Mouse (Mus musculus): Measurements from ENCODE around the gene 4931422A03Rik. TPM values are rescaled to one million over a fixed set of nuclear protein-coding genes. Genes with fewer than 3 reads are reported as not detected.
"Not testable (repeated sequence)": the region's sequence is repeated elsewhere in the genome, so short reads cannot be mapped to it uniquely, and the experiment has no call there.

The 4931422A03Rik gene
- polyA plus RNA-seq, 1 experiment from 2014 or later = 3.1 TPM

- Histone ChIP-seq H3K9ac (no peak overlapping the region), H3K27me3 (replicated peaks) (no peaks in the 10 kb centered on the region), H3K9me3 (no peaks in the 10 kb centered on the region), H3K36me3 (no peaks in the 10 kb centered on the region), H3K4me1 (peaks cover 9% of the 10 kb centered on the region; the same call in 1 of the 2 replicates), H3K4me2 (no peak overlapping the region), H3K4me3 (replicated peaks) (no peak overlapping the region), H3K27ac (no peak overlapping the region)
- 93% methylated on average over 4 of the region's 4 CpGs for WGBS
- no peak for ATAC-seq (ENCODE audit: insufficient read depth, low FRiP score, low read depth)
Measured at GRCm38 (mm10) chr2:104024656-104025055, 3.5 kb downstream of the 4931422A03Rik start.

- WGBS = 79% methylated on average over 7 of the region's 7 CpGs
- Histone ChIP-seq H3K27me3 (replicated peaks) (no peaks in the 10 kb centered on the region), H3K27ac (no peak overlapping the region), H3K4me2 (no peak overlapping the region), H3K4me1 (peaks cover 3% of the 10 kb centered on the region; the same call in 1 of the 2 replicates), H3K36me3 (no peaks in the 10 kb centered on the region), H3K9ac (no peak overlapping the region), H3K9me3 (no peaks in the 10 kb centered on the region), H3K4me3 (replicated peaks) (no peak overlapping the region)
- no peak for ATAC-seq (ENCODE audit: insufficient read depth, low FRiP score, low read depth)
Measured at GRCm38 (mm10) chr2:104023096-104023495, 5.1 kb downstream of the 4931422A03Rik start.

GRCm38 (mm10) chr2:104008853-104009252 lies 19.3 kb downstream of the 4931422A03Rik start:
- H3K4me1 ChIP-seq; H3K27me3 ChIP-seq (replicated peaks); H3K9ac ChIP-seq; H3K27ac ChIP-seq; H3K4me2 ChIP-seq; H3K36me3 ChIP-seq; ATAC-seq (ENCODE audit: insufficient read depth, low FRiP score, low read depth); H3K9me3 ChIP-seq; H3K4me3 ChIP-seq (replicated peaks): not testable (repeated sequence)
- 94% methylated on average over 3 of the region's 3 CpGs for WGBS

- WGBS = 79% methylated on average over 7 of the region's 7 CpGs
- no peak overlapping the region for H3K4me2 ChIP-seq
Measured at GRCm38 (mm10) chr2:104007793-104008519, 20.2 kb downstream of the 4931422A03Rik start.

GRCm38 (mm10) chr2:104002711-104003413 lies 25.3 kb downstream of the 4931422A03Rik start:
- Histone ChIP-seq H3K4me1 (no peaks in the 10 kb centered on the region), H3K36me3 (no peaks in the 10 kb centered on the region), H3K9me3 (no peaks in the 10 kb centered on the region), H3K4me2 (no peak overlapping the region), H3K9ac (no peak overlapping the region), H3K4me3 (replicated peaks) (no peak overlapping the region), H3K27me3 (replicated peaks) (no peaks in the 10 kb centered on the region; the same call in 1 of the 2 replicates), H3K27ac (no peak overlapping the region)
- WGBS = 32% methylated on average over 16 of the region's 16 CpGs
- no peak for ATAC-seq (ENCODE audit: insufficient read depth, low FRiP score, low read depth)

More at GRCm38 (mm10) chr2:104007793-104008519, 20.2 kb downstream of the 4931422A03Rik start:
- no peaks in the 10 kb centered on the region for H3K9me3 ChIP-seq
- no peak for ATAC-seq (ENCODE audit: insufficient read depth, low FRiP score, low read depth)
- H3K36me3 ChIP-seq = no peaks in the 10 kb centered on the region
- H3K27ac ChIP-seq = no peak overlapping the region
- H3K4me3 ChIP-seq (replicated peaks) = no peak overlapping the region
- H3K27me3 ChIP-seq (replicated peaks) = no peaks in the 10 kb centered on the region; the same call in 1 of the 2 replicates
- no peak overlapping the region for H3K9ac ChIP-seq
- no peaks in the 10 kb centered on the region for H3K4me1 ChIP-seq

GRCm38 (mm10) chr2:104001861-104002260 lies 26.3 kb downstream of the 4931422A03Rik start:
- H3K27me3 ChIP-seq (replicated peaks) = no peaks in the 10 kb centered on the region; the same call in 1 of the 2 replicates
- ATAC-seq (ENCODE audit: insufficient read depth, low FRiP score, low read depth) = no peak
- no peak overlapping the region for H3K9ac ChIP-seq
- H3K27ac ChIP-seq = no peak overlapping the region
- no peaks in the 10 kb centered on the region for H3K4me1 ChIP-seq
- no peaks in the 10 kb centered on the region for H3K36me3 ChIP-seq
- no peaks in the 10 kb centered on the region for H3K9me3 ChIP-seq
- WGBS = 72% methylated on average over 4 of the region's 4 CpGs
- no peak overlapping the region for H3K4me2 ChIP-seq
- no peak overlapping the region for H3K4me3 ChIP-seq (replicated peaks)

- no peak overlapping the region for H3K9ac ChIP-seq
- H3K4me3 ChIP-seq (replicated peaks) = no peak overlapping the region
- H3K9me3 ChIP-seq = no peaks in the 10 kb centered on the region
- H3K36me3 ChIP-seq = no peaks in the 10 kb centered on the region
- no peaks in the 10 kb centered on the region for H3K4me1 ChIP-seq
- H3K27me3 ChIP-seq (replicated peaks) = no peaks in the 10 kb centered on the region; the same call in 1 of the 2 replicates
- WGBS = 24% methylated on average over 2 of the region's 2 CpGs
- no peak overlapping the region for H3K27ac ChIP-seq
- no peak overlapping the region for H3K4me2 ChIP-seq
- no peak for ATAC-seq (ENCODE audit: insufficient read depth, low FRiP score, low read depth)
Measured at GRCm38 (mm10) chr2:104001076-104001475, 27.1 kb downstream of the 4931422A03Rik start.

- no peak for ATAC-seq (ENCODE audit: insufficient read depth, low FRiP score, low read depth)
- Histone ChIP-seq H3K4me2 (no peak overlapping the region), H3K4me3 (replicated peaks) (no peak overlapping the region), H3K4me1 (no peaks in the 10 kb centered on the region), H3K36me3 (no peaks in the 10 kb centered on the region), H3K27ac (no peak overlapping the region), H3K9me3 (no peaks in the 10 kb centered on the region), H3K9ac (no peak overlapping the region), H3K27me3 (replicated peaks) (0 out of 2 replicates have a peak, but pooled peaks cover 7% of the 10 kb centered on the region)
- whole genome bisulfite sequencing = 37% methylated on average over 17 of the region's 17 CpGs
Measured at GRCm38 (mm10) chr2:103992618-103993332, 35.4 kb downstream of the 4931422A03Rik start.

GRCm38 (mm10) chr2:103992162-103992561 lies 36.0 kb downstream of the 4931422A03Rik start:
- Histone ChIP-seq H3K36me3 (no peaks in the 10 kb centered on the region), H3K4me2 (no peak overlapping the region), H3K27ac (no peak overlapping the region), H3K4me1 (no peaks in the 10 kb centered on the region), H3K4me3 (replicated peaks) (no peak overlapping the region), H3K9me3 (no peaks in the 10 kb centered on the region), H3K9ac (no peak overlapping the region), H3K27me3 (replicated peaks) (0 out of 2 replicates have a peak, but pooled peaks cover 7% of the 10 kb centered on the region)
- 66% methylated on average over 9 of the region's 9 CpGs for WGBS
- ATAC-seq (ENCODE audit: insufficient read depth, low FRiP score, low read depth) = no peak

GRCm38 (mm10) chr2:103991303-103991702 lies 36.9 kb downstream of the 4931422A03Rik start:
- Histone ChIP-seq H3K36me3 (no peaks in the 10 kb centered on the region), H3K4me3 (replicated peaks) (no peak overlapping the region), H3K9me3 (no peaks in the 10 kb centered on the region), H3K4me1 (no peaks in the 10 kb centered on the region), H3K9ac (no peak overlapping the region), H3K4me2 (no peak overlapping the region), H3K27me3 (replicated peaks) (0 out of 2 replicates have a peak, but pooled peaks cover 7% of the 10 kb centered on the region), H3K27ac (no peak overlapping the region)
- ATAC-seq (ENCODE audit: insufficient read depth, low FRiP score, low read depth) = no peak

- Histone ChIP-seq H3K36me3 (no peaks in the 10 kb centered on the region), H3K4me2 (no peak overlapping the region), H3K27ac (no peak overlapping the region), H3K4me3 (replicated peaks) (no peak overlapping the region), H3K9ac (no peak overlapping the region), H3K9me3 (no peaks in the 10 kb centered on the region), H3K27me3 (replicated peaks) (0 out of 2 replicates have a peak, but pooled peaks cover 7% of the 10 kb centered on the region), H3K4me1 (no peaks in the 10 kb centered on the region)
- no peak for ATAC-seq (ENCODE audit: insufficient read depth, low FRiP score, low read depth)
- 82% methylated on average over 6 of the region's 6 CpGs for WGBS
Measured at GRCm38 (mm10) chr2:103989724-103990123, 38.4 kb downstream of the 4931422A03Rik start.

GRCm38 (mm10) chr2:103987595-103987994 lies 40.6 kb downstream of the 4931422A03Rik start:
- H3K9ac ChIP-seq; H3K4me3 ChIP-seq (replicated peaks); H3K36me3 ChIP-seq; ATAC-seq (ENCODE audit: insufficient read depth, low FRiP score, low read depth); H3K4me1 ChIP-seq; H3K4me2 ChIP-seq; H3K9me3 ChIP-seq; H3K27me3 ChIP-seq (replicated peaks); H3K27ac ChIP-seq: not testable (repeated sequence)
- 62% methylated on average over 8 of the region's 8 CpGs for WGBS
